Mouse (Mus musculus): ENCODE measurements at regions not wholly inside any gene's neighbourhood (a gene's known extent, or its start where the extent isn't known, plus 50 kb on each side); places are given as distances from the start of the nearest gene placed in this dataset.

GRCm38 (mm10) chr4:119018573-119018972 is 57.2 kb downstream of the Lao1 start:
- DNase-seq (ENCODE audit: low spot score) = no peak

- DNase-seq (ENCODE audit: low spot score) = peak; percentile 67
These were observed 57.8 kb downstream of the Lao1 start for GRCm38 (mm10) chr4:119019013-119019781.

- DNase-seq (ENCODE audit: low spot score) = no peak
These were observed 61.0 kb downstream of the Lao1 start for GRCm38 (mm10) chr4:119022338-119022737.

GRCm38 (mm10) chr4:119026237-119026861 is 65.0 kb downstream of the Lao1 start:
- no peak for DNase-seq (ENCODE audit: low spot score)

- DNase-seq (ENCODE audit: low spot score) = peak; percentile 57
These were observed 66.9 kb downstream of the Lao1 start for GRCm38 (mm10) chr4:119028208-119028821.

- no peak for DNase-seq (ENCODE audit: low spot score)
These were observed 67.7 kb downstream of the Lao1 start for GRCm38 (mm10) chr4:119029091-119029490.

- no peak for DNase-seq (ENCODE audit: low spot score)
These were observed 68.4 kb downstream of the Lao1 start for GRCm38 (mm10) chr4:119029735-119030134.

GRCm38 (mm10) chr4:119030865-119031264 is 69.5 kb downstream of the Lao1 start:
- no peak for DNase-seq (ENCODE audit: low spot score)

GRCm38 (mm10) chr4:119033006-119033405 is 71.6 kb downstream of the Lao1 start:
- DNase-seq (ENCODE audit: low spot score) = no peak

- DNase-seq (ENCODE audit: low spot score) = no peak
These were observed 71.9 kb upstream of the Slc2a1 start for GRCm38 (mm10) chr4:119036582-119036981.

GRCm38 (mm10) chr4:119040041-119040440 is 68.5 kb upstream of the Slc2a1 start:
- no peak for DNase-seq (ENCODE audit: low spot score)

GRCm38 (mm10) chr4:119041616-119042015 is 66.9 kb upstream of the Slc2a1 start:
- DNase-seq (ENCODE audit: low spot score) = no peak

GRCm38 (mm10) chr4:119044005-119044677 is 64.4 kb upstream of the Slc2a1 start:
- peak; percentile 26 for DNase-seq (ENCODE audit: low spot score)

- DNase-seq (ENCODE audit: low spot score) = no peak
These were observed 63.7 kb upstream of the Slc2a1 start for GRCm38 (mm10) chr4:119044836-119045235.

- DNase-seq (ENCODE audit: low spot score) = no peak
These were observed 57.6 kb upstream of the Slc2a1 start for GRCm38 (mm10) chr4:119050867-119051353.

- no peak for DNase-seq (ENCODE audit: low spot score)
These were observed 56.0 kb upstream of the Slc2a1 start for GRCm38 (mm10) chr4:119052537-119052936.

GRCm38 (mm10) chr4:119053241-119053640 is 55.3 kb upstream of the Slc2a1 start:
- DNase-seq (ENCODE audit: low spot score) = no peak

GRCm38 (mm10) chr4:119053680-119054079 is 54.8 kb upstream of the Slc2a1 start:
- DNase-seq (ENCODE audit: low spot score) = no peak

- DNase-seq (ENCODE audit: low spot score) = no peak
These were observed 54.4 kb upstream of the Slc2a1 start for GRCm38 (mm10) chr4:119054129-119054528.

- no peak for DNase-seq (ENCODE audit: low spot score)
These were observed 51.3 kb upstream of the Slc2a1 start for GRCm38 (mm10) chr4:119057191-119057590.

- DNase-seq (ENCODE audit: low spot score) = no peak
These were observed 50.7 kb upstream of the Slc2a1 start for GRCm38 (mm10) chr4:119057826-119058225.
